Mouse (Mus musculus) olfactory bulb, adult 2 months (tissue): Measurements from ENCODE around the gene 1110008P14Rik.

ENCODE experiments used
- CTCF ChIP-seq: fragments of 200-500 bp; IDR thresholded peaks from 2 replicates; pipeline ENCODE4 v1.5.1; 2012; ENCODE audit warnings: low read depth, mild to moderate bottlenecking, low read length, moderate library complexity; ENCODE audit not compliant: insufficient read depth
- POLR2A ChIP-seq: fragments of 200-500 bp; IDR thresholded peaks from 2 replicates; pipeline ENCODE4 v1.6.1; 2012; ENCODE audit warnings: mild to moderate bottlenecking, low read depth, low read length, moderate library complexity; ENCODE audit not compliant: insufficient read depth

- TF ChIP-seq POLR2A (no peak), CTCF (no peak)
Measured at GRCm38 (mm10) chr2:32340836-32341633, 40.7 kb downstream of the 1110008P14Rik start.
